Mouse (Mus musculus): ENCODE measurements around the gene Wnt8b.
A peak's percentile ranks its signal among the peaks of the same experiment; 100 is the strongest.

Gene Wnt8b

DNA sequence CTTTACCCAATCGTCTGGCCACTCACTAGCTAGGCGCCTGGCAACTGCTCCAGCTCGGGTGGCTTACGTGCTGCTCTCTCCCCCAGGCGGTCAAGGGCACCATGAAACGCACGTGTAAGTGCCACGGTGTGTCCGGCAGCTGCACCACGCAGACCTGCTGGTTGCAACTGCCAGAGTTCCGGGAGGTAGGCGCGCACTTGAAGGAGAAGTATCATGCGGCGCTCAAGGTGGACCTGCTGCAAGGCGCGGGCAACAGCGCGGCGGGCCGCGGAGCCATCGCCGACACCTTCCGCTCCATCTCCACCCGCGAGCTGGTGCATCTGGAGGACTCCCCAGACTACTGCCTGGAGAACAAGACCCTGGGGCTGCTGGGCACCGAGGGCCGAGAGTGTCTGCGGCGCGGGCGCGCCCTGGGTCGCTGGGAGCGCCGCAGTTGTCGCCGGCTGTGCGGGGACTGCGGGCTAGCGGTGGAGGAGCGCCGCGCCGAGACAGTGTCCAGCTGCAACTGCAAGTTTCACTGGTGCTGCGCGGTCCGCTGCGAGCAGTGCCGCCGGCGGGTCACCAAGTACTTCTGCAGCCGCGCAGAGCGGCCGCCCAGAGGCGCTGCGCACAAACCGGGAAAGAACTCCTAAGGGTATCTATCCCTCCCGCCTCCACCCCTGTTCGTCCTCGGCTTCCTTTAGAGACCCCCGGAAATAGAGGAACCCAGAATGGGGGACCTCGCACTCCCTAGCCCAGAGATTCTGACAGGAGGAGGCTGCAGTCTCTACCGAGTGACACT, 18.4 kb downstream of the Wnt8b start:
- DNase-seq (ENCODE audit: low spot score in 2 of 2) = no peak

DNA sequence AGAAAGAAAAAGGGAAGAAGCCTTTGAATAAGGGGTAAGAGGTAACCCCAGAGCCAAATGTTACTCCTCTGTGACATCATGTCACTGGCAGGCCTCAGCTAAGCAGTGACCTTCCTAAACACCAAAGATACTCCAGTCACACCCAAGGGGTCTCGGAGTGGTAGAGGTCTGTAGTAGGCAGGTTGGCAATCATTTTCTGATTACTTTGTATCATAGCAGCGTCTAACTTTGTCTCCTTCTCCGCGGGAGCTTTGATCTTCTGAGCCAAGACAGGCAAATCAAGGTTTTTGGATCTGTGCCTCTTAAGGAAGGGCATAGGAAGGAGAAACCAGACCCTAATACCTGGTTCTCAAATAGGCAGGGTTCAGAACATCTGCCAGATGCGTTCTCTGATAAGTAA, 19.3 kb downstream of the Wnt8b start:
- DNase-seq (ENCODE audit: low spot score in 2 of 2) = no peak

DNA sequence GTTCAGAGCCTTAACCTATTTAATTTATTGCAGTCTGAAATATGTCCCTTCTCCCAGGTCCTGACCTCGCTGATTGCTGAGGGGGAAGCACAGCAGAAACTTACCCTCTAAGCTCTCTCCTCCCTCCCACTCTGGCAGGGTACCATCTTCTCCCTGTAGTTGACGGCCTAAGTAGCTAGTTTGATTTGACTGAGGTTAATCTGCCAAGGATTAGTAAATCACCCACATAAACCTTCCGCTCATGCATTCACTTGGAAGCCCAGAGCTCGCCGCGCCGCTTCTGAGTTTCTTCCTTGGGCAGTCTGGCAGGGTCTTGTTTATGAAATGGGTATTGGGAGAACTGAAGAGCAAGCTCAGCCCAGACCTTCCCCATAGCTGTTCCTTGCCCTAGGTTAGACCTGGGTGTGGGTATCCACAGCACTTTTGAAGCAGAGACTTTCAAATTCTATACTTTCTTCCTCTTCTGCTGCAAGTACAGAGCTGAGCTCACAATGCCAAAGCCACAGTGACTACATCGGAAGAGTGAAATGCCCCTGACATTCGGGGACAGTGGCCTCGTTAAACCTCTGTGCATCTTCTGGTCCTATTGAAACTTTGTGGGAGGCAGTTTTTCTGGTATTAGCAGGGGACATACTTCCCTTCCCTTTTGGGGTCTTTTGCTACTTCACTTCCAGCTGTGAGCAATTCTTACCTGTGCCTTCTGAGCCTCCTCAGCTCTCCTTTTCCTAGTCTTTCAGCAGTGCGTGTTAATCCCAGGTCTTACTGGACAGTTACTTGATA, 20.0 kb downstream of the Wnt8b start:
- no peak for DNase-seq (ENCODE audit: low spot score in 2 of 2)

DNA sequence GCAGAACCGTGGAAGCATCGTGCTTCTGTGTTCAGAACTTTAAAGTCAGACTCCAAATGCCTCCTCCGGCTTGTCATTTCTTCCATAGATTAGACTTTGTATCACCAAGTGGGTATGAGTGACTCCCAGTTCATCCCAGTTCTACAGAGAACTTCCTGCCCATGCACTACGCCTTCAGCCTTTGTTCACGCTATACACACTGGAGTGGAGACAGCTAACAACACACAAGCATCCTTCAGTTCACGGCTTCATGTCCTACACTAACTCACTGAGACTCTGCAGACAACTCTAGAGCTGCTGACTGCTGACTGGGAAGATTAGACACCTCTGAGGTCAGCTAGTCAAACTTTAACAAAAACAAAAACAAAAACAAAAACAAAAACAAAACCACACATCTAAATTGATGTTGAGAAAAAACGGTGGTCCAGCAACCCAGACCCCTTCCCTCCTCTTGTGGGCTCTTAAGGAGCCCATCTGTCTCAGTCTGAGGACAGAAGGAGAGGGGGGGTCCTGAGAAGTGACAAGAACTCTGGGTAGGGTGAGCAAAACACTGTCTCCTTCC, 20.7 kb downstream of the Wnt8b start:
- no peak for DNase-seq (ENCODE audit: low spot score in 2 of 2)

DNA sequence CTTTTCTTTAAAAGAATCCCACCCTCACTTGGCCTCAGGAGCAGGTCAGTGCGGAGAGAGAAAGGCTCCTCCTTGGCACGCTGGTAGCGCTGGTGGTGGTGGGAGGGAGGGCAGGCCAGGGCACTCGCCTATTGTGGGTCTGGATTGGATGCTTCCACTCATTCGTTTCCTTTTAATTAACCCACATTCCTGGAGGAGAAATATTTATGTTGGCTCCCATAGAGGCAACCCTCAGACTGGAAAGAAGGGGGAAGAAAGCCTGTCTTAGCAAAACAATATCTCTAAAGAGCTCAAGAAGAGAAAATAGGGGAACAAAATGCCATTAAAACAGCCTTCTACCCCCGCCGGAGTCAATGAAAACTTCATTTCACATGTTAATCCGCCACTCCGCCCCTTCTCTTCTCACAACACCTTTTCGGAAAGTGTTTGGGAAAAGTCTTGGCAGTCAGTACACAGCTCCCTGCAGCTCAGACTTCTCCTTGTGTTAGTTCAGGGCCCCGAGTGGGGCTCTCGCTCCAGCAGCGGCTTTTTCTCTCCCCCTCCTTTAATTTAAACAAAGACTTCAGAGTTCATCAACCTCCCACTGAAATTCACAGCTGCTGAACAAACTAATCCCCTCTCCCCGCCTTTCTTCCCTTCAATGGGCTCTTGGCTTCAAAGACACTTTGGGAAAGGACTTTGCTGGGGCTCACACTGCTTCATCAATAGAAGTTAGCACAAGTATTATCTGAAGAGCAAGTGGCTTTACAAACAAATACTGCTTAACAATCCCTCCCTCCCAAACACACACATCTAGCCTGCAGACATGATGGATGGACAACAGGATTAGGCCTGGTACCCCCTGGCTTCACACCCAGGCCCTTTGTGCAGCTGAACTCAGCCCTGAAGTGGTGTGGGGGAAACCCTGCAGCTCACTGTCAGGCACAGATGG, 21.5 kb downstream of the Wnt8b start:
- no peak for DNase-seq (ENCODE audit: low spot score in 2 of 2)

DNA sequence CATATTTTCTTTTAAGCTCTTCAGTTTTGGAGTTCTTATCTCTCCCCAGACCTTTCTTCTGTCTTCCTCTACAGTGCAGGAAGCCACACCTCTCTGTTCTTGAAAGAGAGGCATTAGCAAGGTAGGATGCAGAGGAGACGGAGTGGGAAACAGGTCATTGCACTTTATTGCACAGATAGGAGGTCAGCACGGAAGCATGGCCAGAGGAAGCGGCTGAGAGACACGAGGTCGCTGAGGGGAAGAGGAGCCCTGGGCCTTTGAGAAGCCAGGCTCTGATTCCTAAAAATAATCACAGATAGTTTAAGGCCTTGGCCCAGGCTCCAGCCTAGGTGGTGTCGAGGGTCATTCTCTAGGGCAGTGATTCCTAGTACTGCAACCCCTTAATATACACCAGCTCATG, 22.5 kb downstream of the Wnt8b start:
- DNase-seq (ENCODE audit: low spot score in 2 of 2) = no peak

DNA sequence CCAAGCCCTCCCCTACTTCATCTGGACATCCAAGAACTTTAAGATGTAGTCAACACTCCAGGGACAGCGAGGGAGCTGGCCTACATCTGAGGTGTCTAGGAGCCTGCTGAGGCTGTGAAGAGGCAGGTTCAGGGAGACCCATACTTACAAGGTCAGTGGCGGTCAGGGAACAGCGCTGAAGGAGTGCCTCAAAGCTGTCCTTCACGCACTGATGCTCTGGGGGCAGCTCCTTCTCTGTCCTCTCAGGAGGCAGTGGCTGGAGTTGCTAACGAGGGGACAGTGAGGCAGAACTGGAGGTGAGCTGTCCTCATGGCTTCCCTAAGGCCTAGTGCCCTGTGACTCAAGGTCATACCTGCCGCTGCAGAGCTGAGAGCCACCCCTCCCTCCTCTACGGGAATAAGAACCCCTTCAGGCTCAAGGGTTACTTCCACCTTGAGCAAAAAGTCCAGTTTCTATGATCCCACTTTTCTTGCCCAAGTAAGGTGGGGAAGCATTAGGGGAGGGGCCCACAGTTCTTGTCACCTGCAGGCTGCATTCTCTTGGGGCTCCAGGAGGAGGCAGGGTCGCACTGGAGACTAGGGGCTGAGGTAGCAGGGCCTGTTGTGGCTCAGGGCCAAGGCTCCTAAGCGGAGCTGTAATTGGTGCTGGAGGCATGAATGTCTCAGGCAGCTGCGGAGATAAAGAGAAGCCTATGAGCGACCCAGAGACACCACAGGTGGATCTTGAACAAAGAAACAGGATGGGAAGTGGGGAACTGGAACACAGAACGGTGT, 24.9 kb downstream of the Wnt8b start:
- no peak for DNase-seq (ENCODE audit: low spot score in 2 of 2)

DNA sequence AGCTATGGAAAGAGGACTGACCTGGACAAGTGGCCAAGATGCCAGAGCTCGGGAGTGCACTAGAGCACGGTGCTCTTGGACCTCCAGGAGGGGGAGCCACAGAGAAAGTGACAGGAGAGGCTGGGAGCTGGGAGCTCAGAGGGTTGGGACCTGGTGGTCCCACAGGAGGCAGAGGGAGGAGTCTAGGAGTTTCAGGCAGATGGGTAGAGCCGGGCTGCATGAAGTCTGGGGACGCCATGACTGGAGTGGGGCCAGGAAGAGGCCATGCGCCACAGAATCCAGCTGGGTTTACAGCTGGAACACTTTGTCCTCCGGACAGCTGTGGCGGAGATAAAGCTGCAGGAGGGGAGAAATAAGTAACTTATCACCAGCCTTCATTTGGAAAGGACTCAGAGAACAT, 25.9 kb downstream of the Wnt8b start:
- no peak for DNase-seq (ENCODE audit: low spot score in 2 of 2)

DNA sequence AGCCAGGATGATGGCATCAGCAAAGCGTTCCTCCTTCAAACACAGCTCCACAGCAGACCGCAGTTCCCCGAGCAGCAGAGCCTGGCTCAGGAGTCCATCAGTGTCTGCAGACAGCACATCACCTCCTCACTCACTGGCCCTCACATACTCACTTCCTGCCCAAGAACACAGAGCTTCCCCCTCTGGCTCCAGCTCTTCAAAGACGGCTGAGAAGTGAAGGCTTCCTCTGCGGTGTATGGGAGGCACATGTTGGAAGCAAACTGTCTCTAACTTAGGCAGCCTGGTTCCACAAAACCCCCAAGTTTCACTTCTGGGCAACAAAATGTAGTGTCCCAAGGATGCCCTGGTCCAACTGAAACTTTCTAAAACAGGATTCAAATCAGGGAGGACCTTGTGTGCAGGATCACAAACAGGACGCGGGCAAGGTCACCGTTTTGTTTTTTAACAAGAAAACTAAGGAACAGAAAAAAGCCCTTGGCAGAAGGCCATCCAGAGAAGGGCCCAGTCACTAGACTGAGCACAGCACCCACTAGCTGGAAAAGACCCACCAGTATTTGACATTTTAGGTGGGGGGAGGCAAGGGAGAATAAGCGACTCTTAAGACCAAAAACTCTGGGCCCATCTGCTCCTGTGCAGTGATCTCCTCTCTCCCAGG, 32.4 kb downstream of the Wnt8b start:
- no peak for DNase-seq (ENCODE audit: low spot score in 2 of 2)

DNA sequence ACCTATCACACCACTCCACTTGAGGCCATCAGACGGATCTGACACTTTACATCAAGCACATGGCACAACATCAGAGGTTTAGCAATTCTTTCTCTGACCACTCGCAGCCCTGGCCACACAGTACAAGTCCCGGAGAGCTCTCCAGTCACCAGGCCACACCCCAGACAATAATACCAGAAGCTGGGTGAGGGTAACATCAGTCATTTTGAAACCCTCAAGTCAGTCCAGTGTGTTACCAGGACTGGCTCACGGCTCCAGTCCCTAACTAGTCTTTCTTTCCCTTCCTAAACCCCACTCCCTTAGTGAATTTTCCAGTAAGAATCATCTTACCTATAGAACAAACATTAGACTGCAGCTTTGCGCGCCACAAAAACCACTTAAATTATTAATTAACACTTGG, 36.7 kb downstream of the Wnt8b start:
- DNase-seq (ENCODE audit: low spot score in 2 of 2) = no peak

DNA sequence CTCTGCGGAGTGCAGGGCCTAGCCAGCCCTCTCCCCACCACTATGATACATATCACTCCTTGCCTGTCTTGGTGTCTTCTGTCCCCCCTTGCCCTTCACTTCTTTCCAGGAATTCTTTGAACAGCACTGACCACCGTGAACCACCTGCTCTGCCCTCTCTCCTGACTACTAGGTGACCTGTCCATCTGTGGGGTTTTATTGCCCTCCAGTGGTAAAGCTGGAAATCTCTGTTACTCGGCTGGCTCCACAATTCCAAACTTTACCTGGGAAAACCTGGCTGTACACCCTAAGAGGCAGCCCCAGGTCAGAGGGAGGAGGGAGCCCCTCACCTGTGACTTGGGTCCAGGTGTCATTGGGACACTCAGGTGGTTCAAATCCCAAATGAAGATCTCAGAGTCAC, 42.1 kb downstream of the Wnt8b start:
- DNase-seq (ENCODE audit: low spot score in 2 of 2) = no peak

DNA sequence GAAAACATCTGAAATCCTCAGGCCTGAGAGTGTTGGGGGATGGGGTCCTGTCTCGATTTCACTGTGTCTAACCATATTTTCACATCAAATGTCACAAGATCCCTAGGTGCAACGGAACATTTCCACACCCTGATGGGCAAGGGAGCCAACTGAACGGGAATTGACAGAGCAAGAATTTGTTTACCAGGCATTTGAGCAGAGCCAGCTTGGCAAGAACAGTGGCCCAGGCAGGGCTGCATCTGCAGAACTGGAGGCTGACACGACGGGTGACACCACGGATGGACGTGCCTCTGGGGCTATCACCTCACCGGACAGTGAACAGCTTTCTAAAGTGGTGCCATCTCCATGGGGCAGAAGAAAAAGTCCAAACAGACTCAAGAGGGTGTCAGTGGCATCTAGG, 44.1 kb downstream of the Wnt8b start:
- no peak for DNase-seq (ENCODE audit: low spot score in 2 of 2)

DNA sequence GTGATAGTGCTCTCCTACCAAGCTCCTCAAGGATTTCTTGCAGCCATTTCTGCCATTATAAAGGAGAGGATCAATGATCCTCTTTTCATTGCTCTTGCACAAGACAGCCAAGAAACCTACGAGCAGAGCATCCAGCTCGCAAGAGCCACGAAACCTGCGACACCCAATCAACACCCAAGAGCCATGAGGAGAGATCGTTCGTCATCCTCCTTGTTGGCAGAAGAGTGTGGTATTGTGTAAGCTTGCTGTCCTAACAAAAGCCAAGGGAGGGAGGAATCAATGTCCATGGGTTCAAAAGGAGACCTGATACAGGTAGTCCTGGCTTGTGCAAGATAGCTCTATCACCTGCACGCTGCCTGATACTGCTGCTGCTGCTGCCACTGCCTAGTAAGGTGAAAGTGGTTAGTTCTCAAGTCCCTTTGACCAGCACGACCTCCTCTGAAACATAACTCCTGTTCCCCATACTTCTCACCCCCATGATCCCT, 49.5 kb downstream of the Wnt8b start:
- no peak for DNase-seq (ENCODE audit: low spot score in 2 of 2)

DNA sequence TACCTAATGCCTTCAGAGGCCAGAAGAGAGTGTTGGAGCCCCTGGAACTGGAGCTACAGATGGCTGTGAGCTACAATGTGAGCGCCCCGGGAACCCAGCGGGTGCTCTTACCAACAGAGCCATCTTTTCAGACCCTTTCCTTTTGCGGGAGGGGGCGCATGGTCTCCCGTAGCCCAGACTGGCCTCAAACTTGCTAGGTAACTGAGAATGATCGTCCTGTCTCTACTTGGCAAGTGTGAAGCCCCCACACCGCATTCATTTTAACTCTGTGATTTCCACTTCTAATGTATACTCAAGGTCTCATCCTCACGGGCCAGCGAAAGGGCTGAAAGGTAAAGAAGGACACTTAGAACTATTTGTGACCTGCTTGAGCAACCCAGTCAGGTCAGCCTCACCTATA, 51.1 kb downstream of the Wnt8b start:
- no peak for DNase-seq (ENCODE audit: low spot score in 2 of 2)

DNA sequence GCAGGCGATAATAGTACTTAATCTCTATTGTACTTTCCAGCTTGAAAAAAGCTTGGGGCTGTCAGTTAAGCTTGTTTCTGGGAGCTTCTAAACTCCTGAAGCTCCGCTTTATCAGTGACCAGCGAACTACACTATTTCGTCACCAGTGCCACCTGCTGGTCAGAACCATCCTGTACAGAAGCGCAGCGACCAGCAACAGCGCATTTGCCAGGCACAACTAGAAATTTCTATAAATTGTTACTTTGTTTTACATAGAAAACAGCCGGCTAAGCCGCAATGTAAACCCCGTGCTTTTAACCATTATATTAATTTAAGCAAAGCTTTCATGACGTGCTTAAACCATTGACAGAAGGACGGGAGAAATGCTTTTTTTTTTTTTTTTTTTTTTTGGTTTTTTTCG, 51.5 kb downstream of the Wnt8b start:
- peak; percentile 25 to 32 for DNase-seq (ENCODE audit: low spot score in 2 of 2)

DNA sequence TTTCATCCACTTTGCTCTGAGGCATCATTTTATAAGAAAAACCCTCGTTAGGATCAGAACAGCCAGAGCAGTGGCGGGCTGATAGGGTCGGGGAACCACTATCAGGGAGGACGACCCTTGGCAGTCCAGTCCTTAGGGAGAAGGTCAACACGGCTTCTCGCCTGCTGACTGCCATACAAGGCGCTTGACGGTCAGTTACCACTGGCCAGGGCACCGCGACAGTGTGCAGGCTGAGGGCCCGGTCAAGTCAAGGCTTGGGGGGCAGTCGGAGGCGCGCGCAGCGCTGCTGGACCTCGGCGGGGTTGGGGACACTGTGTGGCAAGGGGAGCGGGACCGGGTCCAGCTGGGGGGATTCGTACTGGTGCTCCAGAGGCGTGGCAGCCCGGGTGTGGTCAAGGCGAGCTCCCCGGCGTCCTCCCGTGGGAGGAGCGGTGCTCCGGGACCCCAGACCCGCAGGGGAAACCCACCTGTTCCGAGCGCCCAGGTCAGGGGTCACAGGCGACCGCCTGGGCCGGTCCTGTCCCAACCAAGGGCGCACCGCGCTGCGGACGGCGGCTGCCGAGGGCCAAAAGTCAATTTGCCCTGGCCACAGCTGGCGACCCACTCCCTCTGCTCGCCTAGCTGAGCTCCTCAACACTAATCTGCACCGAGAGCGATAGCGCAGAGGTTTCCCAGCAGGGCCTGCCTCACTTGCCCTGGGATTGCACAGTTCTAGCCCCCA, 52.2 kb downstream of the Wnt8b start, which contains the start of gene Sec31b:
Gene Sec31b (minus strand): TSS at position 544 of the 721 bp plus-strand sequence.
- DNase-seq (ENCODE audit: low spot score in 2 of 2) = no peak

DNA sequence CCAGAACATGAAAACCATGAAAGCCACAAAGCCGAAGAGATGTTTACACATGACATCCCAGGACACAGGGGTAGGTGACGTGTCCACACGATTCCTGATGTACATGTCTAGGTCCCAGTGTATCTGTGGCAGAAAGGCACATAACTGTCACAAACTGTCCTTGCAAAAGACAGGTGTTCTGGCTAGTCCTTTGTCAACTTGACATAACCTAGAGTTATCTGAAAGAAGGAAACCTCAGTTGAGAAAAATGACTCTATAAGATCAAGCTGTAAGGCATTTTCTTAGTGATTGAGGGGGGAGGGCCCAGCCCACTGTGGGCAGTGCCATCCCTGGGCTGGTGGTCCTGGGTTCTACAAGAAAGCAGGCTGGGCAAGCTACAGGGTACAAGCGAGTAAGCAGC, 59.5 kb downstream of the Wnt8b start, which contains the start of gene Gm20538:
Gene Gm20538 (minus strand): TSS at position 101 of the 400 bp plus-strand sequence.
- no peak for DNase-seq (ENCODE audit: low spot score in 2 of 2)

DNA sequence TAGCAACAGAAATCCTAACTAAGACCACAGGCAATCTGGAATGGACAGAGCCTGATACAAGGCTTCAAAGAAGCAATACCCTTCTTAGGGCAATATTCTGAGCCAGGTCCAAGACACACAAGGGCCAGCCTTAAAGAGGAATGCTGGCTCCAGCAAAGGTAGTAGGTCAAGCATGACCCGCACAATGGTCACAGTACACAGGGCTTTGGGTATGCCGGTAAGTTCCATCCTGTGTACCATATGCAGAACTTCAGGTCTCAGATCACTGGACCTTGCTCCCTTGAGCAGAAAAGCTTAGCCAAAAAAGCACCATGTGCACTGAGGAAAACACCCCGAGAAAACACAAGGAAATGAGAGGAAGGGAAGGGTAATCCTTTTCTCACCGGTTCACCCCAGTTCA, 60.0 kb downstream of the Wnt8b start:
- DNase-seq (ENCODE audit: low spot score in 2 of 2) = no peak

DNA sequence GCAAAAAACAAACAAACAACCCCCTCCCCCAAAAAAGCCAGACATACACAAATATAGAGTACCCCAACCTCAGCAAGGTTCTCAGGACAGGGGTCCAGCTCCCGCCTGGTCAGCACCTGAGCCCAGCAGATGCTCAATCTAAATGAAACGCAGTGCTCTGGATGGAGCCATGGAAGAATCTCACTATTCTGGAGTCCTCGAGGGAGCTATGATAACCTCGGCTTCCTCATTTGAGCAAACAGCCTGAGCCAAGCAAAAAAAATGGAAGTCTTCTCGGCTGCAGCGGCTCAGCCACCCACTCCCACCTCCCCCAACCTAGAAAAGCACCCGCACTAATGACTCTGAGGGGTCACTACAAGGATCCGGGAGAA, 61.2 kb downstream of the Wnt8b start:
- DNase-seq (ENCODE audit: low spot score in 2 of 2) = no peak
